Mouse (Mus musculus): ENCODE data around the gene Lrch1. TPM values are rescaled to one million over a fixed set of nuclear protein-coding genes. Genes with fewer than 3 reads are reported as not detected.

The Lrch1 gene
- total RNA-seq, 2 experiments from 2014 or later: 13.7 to 16.2 TPM

GRCm38 (mm10) chr14:74848224-74848623 is 99.5 kb downstream of the Lrch1 start:
- no peak for DNase-seq

- no peak for DNase-seq
Observed at GRCm38 (mm10) chr14:74847311-74848133, 100.2 kb downstream of the Lrch1 start.

GRCm38 (mm10) chr14:74846668-74847067 is 101.0 kb downstream of the Lrch1 start:
- no peak for DNase-seq

- no peak for DNase-seq
Observed at GRCm38 (mm10) chr14:74845661-74846274, 101.9 kb downstream of the Lrch1 start.

GRCm38 (mm10) chr14:74841708-74842107 is 106.0 kb downstream of the Lrch1 start:
- no peak for DNase-seq

GRCm38 (mm10) chr14:74841297-74841696 is 106.4 kb downstream of the Lrch1 start:
- no peak for DNase-seq

GRCm38 (mm10) chr14:74840820-74841219 is 106.9 kb downstream of the Lrch1 start:
- no peak for DNase-seq

GRCm38 (mm10) chr14:74840328-74840727 is 107.3 kb downstream of the Lrch1 start:
- no peak for DNase-seq

- no peak for DNase-seq
Observed at GRCm38 (mm10) chr14:74838816-74839215, 108.9 kb downstream of the Lrch1 start.

GRCm38 (mm10) chr14:74835010-74835409 is 112.7 kb downstream of the Lrch1 start:
- DNase-seq: no peak

- no peak for DNase-seq
Observed at GRCm38 (mm10) chr14:74834215-74834614, 113.5 kb downstream of the Lrch1 start.

GRCm38 (mm10) chr14:74831653-74832052 is 116.0 kb downstream of the Lrch1 start:
- DNase-seq: no peak

GRCm38 (mm10) chr14:74831050-74831449 is 116.6 kb downstream of the Lrch1 start:
- DNase-seq: no peak

GRCm38 (mm10) chr14:74830591-74830990 is 117.1 kb downstream of the Lrch1 start:
- no peak for DNase-seq

- DNase-seq: no peak
Observed at GRCm38 (mm10) chr14:74822757-74823680, 124.7 kb downstream of the Lrch1 start.

GRCm38 (mm10) chr14:74822048-74822447 is 125.6 kb downstream of the Lrch1 start:
- no peak for DNase-seq

GRCm38 (mm10) chr14:74820180-74820813 is 127.4 kb downstream of the Lrch1 start:
- peak; percentile 10 for DNase-seq

- DNase-seq: no peak
Observed at GRCm38 (mm10) chr14:74816705-74817104, 131.0 kb downstream of the Lrch1 start.

- no peak for DNase-seq
Observed at GRCm38 (mm10) chr14:74814848-74815789, 132.6 kb downstream of the Lrch1 start.

GRCm38 (mm10) chr14:74811617-74812016 is 136.1 kb downstream of the Lrch1 start:
- DNase-seq: no peak

GRCm38 (mm10) chr14:74801961-74802360 is 145.7 kb downstream of the Lrch1 start:
- DNase-seq: no peak

All from adrenal gland, postnatal 10 days (tissue).